Mouse (Mus musculus) right cerebral cortex, postnatal 25 days (tissue): Measurements from ENCODE around the gene Tmem45a.

Source experiments
- DNase-seq: peaks from one replicate; pipeline ENCODE4 v3.0.0; 2022

The Tmem45a gene

DNA sequence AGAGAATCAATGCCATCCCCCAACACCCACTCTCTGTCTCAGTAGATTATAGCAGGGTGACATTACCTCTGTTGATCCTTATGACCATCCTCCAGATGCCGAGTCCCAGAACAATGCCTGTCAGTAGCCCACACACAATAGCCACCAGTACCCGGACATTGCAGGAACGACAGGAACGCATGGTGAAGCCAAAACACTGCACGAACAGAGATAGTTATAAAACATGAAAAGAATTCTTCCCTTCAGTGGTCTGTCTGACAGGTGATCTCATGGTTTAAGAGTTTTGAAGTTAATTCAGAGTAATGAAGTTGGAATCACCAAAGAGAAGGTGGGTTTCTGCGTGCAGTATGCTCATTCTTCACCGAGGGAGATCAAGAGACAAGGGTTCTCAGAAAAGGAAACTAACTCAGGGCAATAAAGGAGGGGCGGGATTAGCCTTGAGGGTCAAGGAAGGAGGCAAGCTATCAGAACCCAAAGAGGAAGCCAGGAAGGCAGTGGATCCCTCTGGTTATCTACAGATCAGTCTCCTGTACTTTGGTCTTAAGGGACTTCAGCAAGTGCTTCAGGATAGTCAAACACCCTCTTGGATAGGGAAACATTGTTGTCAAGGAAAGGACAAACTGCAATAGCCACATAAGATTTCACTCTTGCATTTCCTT lies 90.4 kb downstream of the Tmem45a start, which contains the start of gene Adgrg7:
Gene Adgrg7, minus strand, starts transcription at position 375 of the 659 bp plus-strand sequence.
- DNase-seq, result no peak

DNA sequence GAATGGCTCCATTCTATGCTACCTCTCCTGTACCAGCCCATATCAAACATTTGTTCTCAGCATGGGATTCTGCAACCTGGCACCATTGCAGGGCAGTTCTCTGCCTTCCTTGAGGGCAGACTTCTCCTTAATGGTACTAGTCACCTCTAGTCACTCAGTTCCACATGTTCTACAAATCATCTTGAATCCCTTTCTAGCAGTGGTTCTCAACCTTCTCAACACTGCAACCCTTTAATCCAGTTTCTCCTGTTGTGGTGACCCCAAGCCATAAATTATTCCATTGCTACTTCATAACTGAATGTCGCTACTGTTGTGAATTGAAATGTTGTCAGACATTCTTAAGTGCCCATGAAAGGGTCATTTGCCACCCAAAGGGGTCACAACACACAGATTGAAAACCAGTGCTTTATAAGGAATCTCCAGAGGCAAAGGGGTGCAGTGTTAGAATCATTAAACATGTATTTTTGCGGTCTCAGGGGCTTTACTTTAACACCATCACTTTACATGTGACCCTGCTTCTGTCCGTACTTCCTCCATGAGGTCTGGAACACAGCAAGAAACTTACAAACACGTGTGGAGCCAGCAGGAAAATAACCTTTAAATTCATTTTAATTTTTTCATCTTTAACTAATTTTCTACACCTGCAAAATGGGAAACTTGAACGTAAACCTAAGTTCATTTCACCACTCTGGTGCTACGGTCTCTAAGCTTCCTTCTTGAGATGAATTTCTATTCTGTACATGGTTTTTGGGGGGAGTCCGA lies 91.4 kb downstream of the Tmem45a start:
- DNase-seq, result no peak

DNA sequence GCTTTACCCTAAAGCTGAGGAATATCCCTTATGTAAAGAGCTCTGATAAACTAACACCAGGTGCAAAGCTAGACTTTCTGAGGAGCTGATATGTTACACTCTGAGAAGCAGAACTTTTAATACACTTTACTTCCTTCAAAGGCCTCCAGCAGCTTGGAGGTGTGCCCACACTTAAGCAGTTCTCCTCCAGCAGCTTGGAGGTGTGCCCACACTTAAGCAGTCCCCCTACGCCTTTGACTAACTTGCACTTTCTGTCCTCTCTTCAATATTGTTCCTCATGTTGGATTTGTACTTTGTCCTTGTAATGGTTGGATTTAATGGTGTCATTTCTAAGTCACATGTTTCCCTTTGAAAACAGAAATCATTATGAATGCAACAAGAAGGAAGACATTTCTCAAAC lies 92.2 kb downstream of the Tmem45a start:
- DNase-seq, result no peak

DNA sequence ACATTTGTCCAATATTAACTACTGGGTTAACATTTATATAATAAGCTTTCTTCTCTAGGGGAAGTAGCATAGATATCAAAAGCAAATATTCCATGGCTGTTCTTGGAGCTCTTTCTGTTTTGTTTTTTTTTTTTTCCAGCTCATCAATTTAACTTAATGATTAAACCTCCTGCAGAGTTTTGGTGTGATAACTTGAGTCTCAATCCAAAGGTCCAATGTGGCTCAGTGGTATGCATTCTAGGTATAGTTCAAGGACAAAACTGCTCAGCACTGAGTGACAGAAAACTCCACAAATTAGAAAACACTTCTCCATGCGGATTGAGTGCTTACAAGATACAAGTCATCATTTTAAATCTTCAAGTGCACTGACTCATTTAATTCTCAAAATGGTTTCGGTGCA lies 100.0 kb downstream of the Tmem45a start:
- no peak for DNase-seq

DNA sequence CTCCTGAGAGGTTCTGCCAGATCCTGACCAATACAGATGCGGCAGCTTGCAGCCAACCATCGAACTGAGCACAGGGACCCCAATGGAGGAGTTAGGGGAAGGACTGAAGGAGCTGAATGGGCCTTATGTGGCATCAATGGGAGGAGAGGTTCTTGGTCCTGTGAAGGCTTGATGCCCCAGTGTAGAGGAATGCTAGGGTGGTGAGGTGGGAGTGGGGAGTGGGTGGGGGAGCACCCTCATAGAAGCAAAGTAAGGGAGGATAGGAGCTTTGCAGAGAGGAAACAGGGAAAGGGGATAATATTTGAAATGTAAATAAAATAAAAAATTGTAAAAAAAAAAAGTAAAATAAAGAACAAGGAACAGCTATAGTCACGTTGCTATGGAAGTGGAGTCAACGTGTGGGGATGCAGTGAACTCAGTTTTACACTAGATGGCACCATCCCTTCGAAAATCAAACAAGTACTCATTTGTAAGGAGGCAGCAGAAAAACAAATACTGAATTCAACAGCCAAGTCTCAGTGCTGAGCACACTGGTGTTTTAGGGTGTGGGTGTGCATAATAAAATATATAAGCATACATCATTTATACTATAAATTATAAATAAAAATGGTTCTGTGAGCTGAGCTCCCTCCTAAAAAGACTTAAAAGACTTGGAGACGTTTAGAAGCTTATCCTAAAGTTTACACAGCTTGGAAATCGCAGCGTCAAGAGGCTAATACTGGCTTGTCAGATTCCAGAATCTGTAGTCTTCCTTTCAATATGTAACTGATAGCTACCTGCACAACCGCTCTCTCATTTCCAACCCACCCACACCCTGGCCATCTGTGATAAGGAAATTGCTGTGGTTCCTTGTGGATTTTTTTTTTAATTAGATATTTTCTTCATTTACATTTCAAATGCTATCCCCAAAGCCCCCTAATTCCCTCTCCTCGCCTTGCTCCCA lies 114.5 kb downstream of the Tmem45a start:
- DNase-seq, result peak; percentile 21
